Mouse (Mus musculus): ENCODE measurements at regions not wholly inside any gene's neighbourhood (a gene's known extent, or its start where the extent isn't known, plus 50 kb on each side); places are given as distances from the start of the nearest gene placed in this dataset.

GRCm38 (mm10) chr11:71513067-71513350 lies 236.7 kb upstream of the Wscd1 start:
- no peak for DNase-seq (ENCODE audit: low spot score)

DNA sequence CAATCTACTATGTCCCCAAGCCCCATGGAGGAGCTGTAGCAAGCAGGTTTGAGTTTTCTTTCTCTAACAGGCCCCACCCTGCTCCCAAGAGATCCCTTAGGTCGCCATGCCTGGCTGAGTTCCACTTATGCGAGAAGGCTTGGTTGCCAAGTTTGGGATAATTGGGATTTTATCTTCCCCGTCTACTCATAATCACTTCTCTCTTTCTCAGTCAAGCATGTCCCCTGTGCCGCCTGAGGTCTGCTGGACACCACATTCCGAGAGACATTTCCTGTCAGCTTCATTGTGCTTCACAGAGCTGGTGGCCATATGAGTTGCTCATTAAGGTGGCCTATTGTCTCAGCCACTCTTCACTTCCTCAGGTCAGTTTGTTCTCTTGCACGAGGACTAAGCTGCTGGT lies 234.5 kb upstream of the Wscd1 start:
- DNase-seq (ENCODE audit: low spot score), result no peak

DNA sequence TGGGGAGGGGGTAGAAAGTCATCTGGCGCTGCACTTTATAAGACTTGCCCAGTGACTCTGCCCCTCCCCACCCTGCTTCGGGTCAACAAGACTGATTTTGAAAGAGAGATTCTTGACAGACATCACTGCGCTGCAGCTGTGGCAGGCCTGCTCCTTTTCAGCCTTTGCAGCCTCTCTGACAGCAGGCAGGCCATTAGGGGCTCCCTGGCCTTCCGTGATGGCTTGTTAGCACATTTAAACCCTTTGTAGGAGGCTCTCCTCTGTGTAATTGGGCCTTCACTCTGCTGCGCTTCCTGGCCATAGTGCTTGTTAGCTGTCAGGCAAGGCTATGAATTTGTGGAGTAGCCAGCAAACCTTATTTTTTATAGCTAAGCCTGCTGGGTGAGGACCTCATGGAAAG lies 232.3 kb upstream of the Wscd1 start:
- DNase-seq (ENCODE audit: low spot score), result no peak

- DNase-seq (ENCODE audit: low spot score), result no peak
Observed at GRCm38 (mm10) chr11:71527691-71528090, 222.0 kb upstream of the Wscd1 start.

DNA sequence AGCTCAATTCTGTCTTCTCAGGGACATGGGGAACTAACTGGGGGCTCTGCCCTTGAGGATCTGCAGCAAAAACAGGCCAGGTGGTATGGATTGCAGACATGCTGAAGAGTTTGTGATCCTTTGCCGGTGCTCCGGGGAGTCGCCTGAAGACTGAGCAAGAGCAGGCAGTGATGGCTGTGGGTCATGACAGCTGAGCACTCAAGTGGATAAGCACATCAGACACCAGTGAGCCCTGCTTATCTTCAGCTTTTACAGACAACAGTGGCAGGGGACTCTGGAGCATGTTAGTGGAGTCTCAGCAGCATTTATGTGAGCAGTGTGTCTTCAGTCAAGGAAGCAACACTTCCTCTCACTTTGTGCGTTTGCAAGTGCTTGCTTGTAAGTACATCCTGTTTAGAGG lies 221.1 kb upstream of the Wscd1 start:
- no peak for DNase-seq (ENCODE audit: low spot score)

- peak; percentile 41 for DNase-seq (ENCODE audit: low spot score)
Observed at GRCm38 (mm10) chr11:71541178-71541845, 208.4 kb upstream of the Wscd1 start.

DNA sequence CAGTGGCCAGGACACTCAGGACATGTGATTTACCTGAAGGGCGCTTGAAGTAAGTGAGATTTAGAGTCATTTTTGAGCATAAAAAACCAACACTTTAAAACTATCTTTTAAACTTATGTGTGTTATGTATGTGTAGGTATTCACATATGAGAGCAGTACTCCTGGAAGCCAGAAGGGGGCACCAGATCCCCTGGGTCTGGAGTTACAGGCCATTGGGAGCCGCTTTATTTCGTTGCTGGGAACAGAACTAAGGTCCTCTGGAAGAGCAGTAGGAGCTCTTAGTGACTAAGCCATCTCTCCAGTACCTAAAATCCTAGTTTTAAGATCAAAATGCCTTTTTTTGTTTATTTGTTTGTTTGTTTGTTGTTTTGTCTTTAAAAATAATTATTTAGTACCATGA lies 192.3 kb upstream of the Wscd1 start:
- no peak for DNase-seq (ENCODE audit: low spot score)

DNA sequence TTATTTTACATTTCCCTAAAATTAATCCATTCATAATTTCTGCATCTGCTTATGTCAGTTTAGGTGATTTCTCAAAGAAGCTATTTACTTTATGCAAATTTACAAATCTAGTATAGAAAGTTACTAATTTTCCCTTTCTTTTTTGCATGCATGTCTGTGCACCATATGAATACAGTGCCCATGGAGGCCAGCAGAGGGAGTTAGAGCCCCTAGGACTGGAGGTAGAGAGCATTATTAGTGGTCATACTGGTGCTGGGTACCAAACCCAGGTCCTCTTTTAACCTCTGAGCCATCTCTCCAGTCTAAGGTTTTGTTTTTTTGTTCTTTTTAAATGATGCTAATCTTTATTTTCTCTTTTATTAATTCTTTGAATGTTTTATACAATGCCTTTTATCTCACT lies 184.9 kb upstream of the Wscd1 start:
- DNase-seq (ENCODE audit: low spot score), result no peak

DNA sequence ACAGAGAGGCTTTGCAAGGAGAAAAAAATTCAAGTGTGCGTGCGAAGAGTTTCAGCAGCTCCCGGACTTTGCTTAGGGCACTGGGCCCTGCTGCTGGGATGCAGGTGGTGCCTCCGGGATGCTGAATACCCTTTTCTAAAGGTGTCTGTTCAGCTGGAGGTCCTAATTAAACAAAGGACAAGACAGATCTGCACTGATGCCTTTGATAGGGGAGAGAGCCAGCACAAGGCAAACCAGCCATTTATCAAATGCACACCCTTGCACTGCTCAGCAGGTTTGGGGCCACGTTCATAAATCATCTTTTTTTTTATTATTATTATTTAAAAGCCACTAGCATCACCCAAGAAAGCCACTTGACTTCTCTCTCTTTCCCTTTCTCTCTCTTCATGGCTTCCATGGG lies 172.9 kb upstream of the Wscd1 start:
- no peak for DNase-seq (ENCODE audit: low spot score)

- DNase-seq (ENCODE audit: low spot score), result no peak
Observed at GRCm38 (mm10) chr11:71581775-71582174, 167.9 kb upstream of the Wscd1 start.

DNA sequence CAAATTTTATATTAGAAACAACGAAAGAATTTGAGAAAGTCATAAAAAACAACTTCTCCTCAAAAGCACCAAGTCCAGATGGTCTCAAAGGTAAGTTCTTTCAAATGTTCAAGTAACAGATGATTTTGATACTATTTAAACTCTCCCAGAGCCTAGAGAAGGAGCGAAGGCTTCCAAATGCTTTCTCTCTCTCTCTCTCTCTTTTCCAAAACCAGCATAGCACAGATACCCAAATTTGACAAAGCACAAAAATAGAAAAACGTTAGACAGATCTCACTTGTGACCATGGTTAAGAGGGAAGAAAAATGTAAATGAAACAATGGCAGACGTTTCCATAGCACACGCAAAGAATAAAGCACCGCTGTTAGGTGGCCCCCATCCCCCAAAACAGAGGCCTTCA lies 158.7 kb upstream of the Wscd1 start:
- DNase-seq (ENCODE audit: low spot score), result no peak

GRCm38 (mm10) chr11:71594250-71594847 lies 155.4 kb upstream of the Wscd1 start:
- no peak for DNase-seq (ENCODE audit: low spot score)

DNA sequence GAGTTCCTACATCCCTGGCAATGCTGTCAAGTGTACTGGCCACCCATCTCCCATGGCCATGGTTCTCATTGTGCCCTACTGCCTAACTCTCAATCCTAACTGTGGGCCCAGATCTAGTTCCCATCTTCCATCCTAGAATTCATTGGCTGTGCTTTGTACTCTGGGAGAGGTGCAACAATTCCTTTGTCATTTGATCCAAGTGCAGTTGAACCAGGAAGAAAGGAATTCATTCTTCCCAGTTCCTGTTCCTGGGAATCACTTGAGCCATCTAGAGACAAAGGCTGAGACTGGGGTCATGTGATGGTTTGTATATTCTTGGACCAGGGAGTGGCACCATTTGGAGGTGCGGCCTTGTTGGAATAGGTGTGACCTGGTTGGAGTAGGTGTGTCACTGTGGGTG lies 152.0 kb upstream of the Wscd1 start:
- DNase-seq (ENCODE audit: low spot score), result no peak

GRCm38 (mm10) chr11:71610782-71611181 lies 138.9 kb upstream of the Wscd1 start:
- no peak for DNase-seq (ENCODE audit: low spot score)

- DNase-seq (ENCODE audit: low spot score), result no peak
Observed at GRCm38 (mm10) chr11:71615526-71615925, 134.2 kb upstream of the Wscd1 start.

DNA sequence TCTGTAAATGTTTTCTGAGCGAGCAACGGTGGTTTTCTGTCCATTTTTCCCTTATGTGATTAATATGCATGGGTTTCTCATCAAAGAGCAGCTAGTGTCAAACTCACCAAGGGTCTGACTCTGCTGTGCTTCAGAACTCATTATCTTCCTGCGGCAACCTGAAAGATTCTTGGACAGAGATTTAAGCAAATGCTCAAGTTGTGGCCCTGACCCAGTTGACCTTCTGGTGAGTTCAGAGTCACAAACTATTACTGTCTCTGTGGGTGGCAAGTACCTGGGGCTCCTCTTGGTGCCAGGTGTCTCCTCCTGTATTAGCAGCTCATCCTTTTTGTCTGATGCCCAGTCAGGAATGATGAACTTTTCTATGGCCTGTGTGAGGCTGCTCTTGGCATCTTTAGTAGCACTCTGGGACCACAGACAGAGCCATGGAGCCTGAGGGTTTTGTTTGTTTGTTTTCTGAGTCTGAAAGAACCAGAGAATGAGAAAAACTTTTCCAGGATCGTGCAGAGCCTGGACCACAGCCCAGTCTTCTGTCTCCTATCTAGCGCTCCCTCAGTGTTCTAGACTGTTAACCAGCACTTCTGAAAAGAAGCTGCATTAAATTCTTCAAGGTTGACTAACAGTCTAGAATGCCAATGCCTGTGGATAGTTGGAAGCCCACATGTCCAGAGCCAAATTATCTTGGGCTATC lies 124.1 kb upstream of the Wscd1 start:
- DNase-seq (ENCODE audit: low spot score), result no peak

- no peak for DNase-seq (ENCODE audit: low spot score)
Observed at GRCm38 (mm10) chr11:71636111-71636510, 113.6 kb upstream of the Wscd1 start.

GRCm38 (mm10) chr11:71636785-71637184 lies 112.9 kb upstream of the Wscd1 start:
- DNase-seq (ENCODE audit: low spot score), result no peak

- no peak for DNase-seq (ENCODE audit: low spot score)
Observed at GRCm38 (mm10) chr11:71642886-71643285, 106.8 kb upstream of the Wscd1 start.

- peak; percentile 47 for DNase-seq (ENCODE audit: low spot score)
Observed at GRCm38 (mm10) chr11:71651756-71652380, 97.9 kb upstream of the Wscd1 start.

- no peak for DNase-seq (ENCODE audit: low spot score)
Observed at GRCm38 (mm10) chr11:71652381-71652775, 97.3 kb upstream of the Wscd1 start.

- no peak for DNase-seq (ENCODE audit: low spot score)
Observed at GRCm38 (mm10) chr11:71658346-71658745, 91.4 kb upstream of the Wscd1 start.
